Mouse (Mus musculus): ENCODE measurements around the gene Sectm1b.
A peak's percentile ranks its signal among the peaks of the same experiment; 100 is the strongest.

Gene Sectm1b

GRCm38 (mm10) chr11:121027259-121027658, 36.1 kb downstream of the Sectm1b start:
- DNase-seq (ENCODE audit: low spot score in 2 of 2) = no peak

- DNase-seq (ENCODE audit: low spot score in 2 of 2) = no peak
Observed at GRCm38 (mm10) chr11:121024163-121024562, 39.2 kb downstream of the Sectm1b start.

- DNase-seq (ENCODE audit: low spot score in 2 of 2) = peak in 1 of 2 experiments; percentile 16
Observed at GRCm38 (mm10) chr11:121019501-121019900, 43.9 kb downstream of the Sectm1b start.

DNA sequence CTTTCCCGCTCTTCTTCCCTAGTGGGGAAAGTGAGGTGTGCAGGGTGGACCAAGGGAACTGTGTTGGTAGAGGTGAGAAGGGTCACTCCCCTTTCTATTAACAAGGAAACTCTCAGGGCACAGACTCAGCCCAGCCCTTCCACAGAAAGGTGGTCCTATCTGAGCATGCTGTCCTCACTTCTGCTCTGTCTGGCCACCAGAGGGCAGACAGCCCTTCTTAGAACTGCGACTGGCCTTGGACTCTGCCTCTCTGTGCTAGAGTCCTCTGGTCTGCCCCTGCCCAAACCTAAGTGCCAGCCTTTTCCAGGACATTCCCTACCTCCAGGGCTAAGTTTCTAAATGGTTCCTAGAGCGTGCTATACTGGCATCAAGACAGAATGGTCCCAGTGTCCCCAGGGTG, 45.7 kb downstream of the Sectm1b start:
- peak; percentile 42 to 45 for DNase-seq (ENCODE audit: low spot score in 2 of 2)

DNA sequence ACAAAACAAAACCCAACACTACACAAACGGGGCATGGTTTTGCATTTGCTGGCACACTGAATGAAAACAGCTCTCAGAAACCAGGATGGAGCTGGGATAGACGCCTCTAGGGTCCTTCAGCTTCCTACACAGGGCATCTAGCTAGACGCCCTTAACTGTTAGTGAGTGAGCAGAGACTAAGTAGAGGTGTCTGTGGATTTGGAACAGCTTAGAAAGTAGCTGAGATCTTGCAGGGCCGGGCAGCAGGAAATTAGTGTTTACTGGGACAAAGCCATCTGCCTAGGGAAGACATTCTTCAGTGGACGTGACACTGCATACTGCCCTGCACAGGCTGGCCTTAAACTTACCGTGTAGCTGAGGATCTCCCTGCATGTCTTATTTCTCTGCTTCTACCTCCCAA, 47.9 kb downstream of the Sectm1b start:
- no peak for DNase-seq (ENCODE audit: low spot score in 2 of 2)

- no peak for DNase-seq (ENCODE audit: low spot score in 2 of 2)
Observed at GRCm38 (mm10) chr11:121014896-121015300, 48.5 kb downstream of the Sectm1b start.

DNA sequence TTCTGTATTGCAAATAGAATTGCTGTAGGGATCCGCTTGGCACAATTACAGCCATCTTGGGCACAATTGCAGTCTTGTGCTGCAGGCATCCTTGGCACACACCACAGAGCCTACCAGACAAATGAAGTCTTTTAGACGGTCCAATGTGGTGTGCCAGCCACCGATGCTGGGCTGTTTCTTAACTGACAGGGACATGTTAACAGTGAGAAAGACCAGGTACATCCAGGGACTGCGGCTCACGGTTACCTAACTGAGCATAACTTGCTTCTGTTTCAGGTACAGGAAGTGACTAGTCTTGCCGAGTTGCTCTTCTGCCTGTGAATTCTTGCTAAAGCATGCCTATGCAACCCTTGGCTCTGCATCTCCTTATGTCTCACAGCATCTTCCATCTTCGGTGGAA, 49.7 kb downstream of the Sectm1b start:
- no peak for DNase-seq (ENCODE audit: low spot score in 2 of 2)

GRCm38 (mm10) chr11:121010044-121010755, 53.2 kb downstream of the Sectm1b start:
- no peak for DNase-seq (ENCODE audit: low spot score in 2 of 2)

- no peak for DNase-seq (ENCODE audit: low spot score in 2 of 2)
Observed at GRCm38 (mm10) chr11:121006184-121006583, 57.2 kb downstream of the Sectm1b start.

DNA sequence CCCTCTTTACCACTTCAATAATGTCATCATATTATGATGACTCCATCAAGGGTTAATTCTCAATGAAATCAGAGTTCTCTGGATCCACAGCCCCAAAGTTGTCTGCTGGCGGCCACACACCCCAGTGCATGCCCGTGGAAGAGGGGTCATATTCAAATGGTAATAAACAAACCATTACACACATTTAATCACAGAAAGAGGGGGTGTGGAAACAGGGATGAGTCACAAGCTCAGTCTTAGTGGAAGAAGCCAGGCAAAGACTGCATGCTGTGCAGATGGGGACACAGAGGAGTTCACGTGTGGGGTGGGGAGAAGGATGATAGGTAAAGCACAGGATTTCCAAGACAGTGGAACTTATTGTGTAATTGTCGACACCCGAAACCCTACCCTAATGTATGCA, 59.1 kb downstream of the Sectm1b start:
- DNase-seq (ENCODE audit: low spot score in 2 of 2) = no peak

Data from spleen, postnatal 36 days (tissue).